Mouse (Mus musculus) stomach, embryonic 14.5 days (tissue): ENCODE data around the gene Dnaaf2. TPM values are rescaled to one million over a fixed set of nuclear protein-coding genes. Genes with fewer than 3 reads are reported as not detected.
A peak's percentile ranks its signal among the peaks of the same experiment; 100 is the strongest.
"Not testable (repeated sequence)": the region's sequence is repeated elsewhere in the genome, so short reads cannot be mapped to it uniquely, and the experiment has no call there.

Source experiments
- ATAC-seq: fragments of 200-750 bp; cut with Nextera tagmentation; 2 replicates; pipeline ENCODE4 v1.8.0; 2017; ENCODE audit warnings: low read depth, moderate TSS enrichment; ENCODE audit not compliant: insufficient number of reproducible peaks, insufficient read depth, low FRiP score
- H3K27ac ChIP-seq: fragments of 300-500 bp; sonication (generic); 2 replicates; pipeline ENCODE4 v1.5.1; 2014; ENCODE audit warnings: mild to moderate bottlenecking, low read length, moderate library complexity, mixed read lengths
- H3K27me3 ChIP-seq: fragments of 300-500 bp; sonication (generic); 2 replicates; pipeline ENCODE4 v1.6.1; 2014; ENCODE audit warnings: low read length, control low read depth, mixed read lengths; ENCODE audit not compliant: control insufficient read depth, insufficient read depth
- H3K36me3 ChIP-seq: fragments of 300-500 bp; sonication (generic); 2 replicates; pipeline ENCODE4 v1.6.1; 2014; ENCODE audit warnings: mild to moderate bottlenecking, control low read depth, low read length, moderate library complexity, mixed read lengths; ENCODE audit not compliant: control insufficient read depth, insufficient read depth
- H3K4me1 ChIP-seq: fragments of 300-500 bp; sonication (generic); 2 replicates; pipeline ENCODE4 v1.6.1; 2014; ENCODE audit warnings: low read length, control low read depth, mixed read lengths; ENCODE audit not compliant: control insufficient read depth, insufficient read depth
- H3K4me2 ChIP-seq: fragments of 300-500 bp; sonication (generic); replicated peaks from 2 replicates; pipeline ENCODE4 v1.6.1; 2014; ENCODE audit warnings: low read depth, low read length, control low read depth
- H3K4me3 ChIP-seq: fragments of 300-500 bp; sonication (generic); 2 replicates; pipeline ENCODE4 v1.5.1; 2014; ENCODE audit warnings: low read depth, low read length, control low read depth
- H3K9ac ChIP-seq: fragments of 300-500 bp; sonication (generic); replicated peaks from 2 replicates; pipeline ENCODE4 v1.6.1; 2014; ENCODE audit warnings: low read depth, mild to moderate bottlenecking, control low read depth, low read length, moderate library complexity, mixed read lengths
- H3K9me3 ChIP-seq: fragments of 300-500 bp; sonication (generic); 2 replicates; pipeline ENCODE4 v1.6.1; 2016; ENCODE audit warnings: low read depth, low read length, control low read depth; ENCODE audit not compliant: control insufficient read depth
- WGBS: fragments of 180-500 bp; shearing (Covaris S2); extraction: QIAGEN DNeasy Blood & Tissue Kit; methylation state at CpG from one replicate; pipeline ENCODE4 v1.1.7; 2014; 5-methylcytosine and 5-hydroxymethylcytosine counted together
- polyA plus RNA-seq: library from polyadenylated mRNA; unstranded; fragments of >200 nt; fragmentation: Nextera tagmentation; extraction: Ambion mirVana; gene quantifications from 2 replicates; pipeline ENCODE4 v1.2.1, GENCODE M21; 2014

The Dnaaf2 gene
- polyA plus RNA-seq, 1 experiment from 2014 or later, result 9.4 TPM

DNA sequence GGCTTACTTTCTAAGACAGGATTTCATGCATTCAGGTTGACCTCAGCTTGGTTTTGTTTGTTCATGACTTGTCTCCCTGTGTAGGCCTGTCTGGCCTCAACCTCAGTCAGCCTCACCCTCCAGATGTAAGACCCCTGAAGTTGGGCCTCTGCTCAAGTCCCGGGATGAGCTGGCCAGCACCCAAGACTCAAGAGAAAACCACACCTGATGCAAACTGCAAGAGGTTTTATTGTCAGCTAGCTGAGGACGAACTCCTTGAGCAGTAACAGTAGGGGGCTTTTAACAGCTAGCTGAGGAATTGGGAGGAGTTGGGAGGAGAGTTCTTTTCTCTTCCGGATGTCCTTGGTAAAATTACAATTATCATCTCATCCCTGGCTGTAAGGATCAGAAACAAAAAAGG is 20.7 kb downstream of the Dnaaf2 start:
- peaks cover 15% of the 10 kb centered on the region for H3K36me3 ChIP-seq
- ATAC-seq, result no peak
- H3K9me3 ChIP-seq, result no peaks in the 10 kb centered on the region
- H3K27ac ChIP-seq, result no peak overlapping the region
- 86% methylated on average over 3 of the region's 3 CpGs for WGBS
- no peak overlapping the region for H3K9ac ChIP-seq
- H3K4me3 ChIP-seq, result no peak overlapping the region
- no peaks in the 10 kb centered on the region for H3K27me3 ChIP-seq
- no peak overlapping the region for H3K4me2 ChIP-seq
- no peaks in the 10 kb centered on the region for H3K4me1 ChIP-seq

DNA sequence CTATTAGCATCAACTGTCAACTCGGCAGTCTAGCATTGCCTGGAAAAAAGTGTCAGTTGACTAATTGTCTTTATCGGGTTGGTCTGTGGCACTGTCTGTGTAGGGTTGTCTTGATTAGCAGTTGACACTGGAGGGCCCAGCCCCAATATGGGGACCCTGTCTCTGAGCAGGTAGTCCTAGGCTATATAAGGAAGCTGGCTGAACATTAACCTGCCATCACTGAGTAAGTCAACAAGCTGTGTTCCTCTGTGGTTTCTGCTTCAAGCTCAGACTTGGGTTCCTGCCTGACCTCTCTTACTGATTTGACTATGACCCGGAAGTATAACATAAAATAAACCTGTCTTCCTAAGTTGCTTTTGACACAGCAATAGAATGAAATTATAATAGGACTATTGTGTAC is 22.3 kb downstream of the Dnaaf2 start:
- 82% methylated on average over 3 of the region's 3 CpGs for WGBS
- Histone ChIP-seq H3K4me3 (no peak overlapping the region), H3K4me2 (no peak overlapping the region), H3K36me3 (peaks cover 11% of the 10 kb centered on the region), H3K9me3 (no peaks in the 10 kb centered on the region), H3K9ac (no peak overlapping the region), H3K4me1 (no peaks in the 10 kb centered on the region), H3K27me3 (no peaks in the 10 kb centered on the region), H3K27ac (no peak overlapping the region)
- ATAC-seq, result no peak

DNA sequence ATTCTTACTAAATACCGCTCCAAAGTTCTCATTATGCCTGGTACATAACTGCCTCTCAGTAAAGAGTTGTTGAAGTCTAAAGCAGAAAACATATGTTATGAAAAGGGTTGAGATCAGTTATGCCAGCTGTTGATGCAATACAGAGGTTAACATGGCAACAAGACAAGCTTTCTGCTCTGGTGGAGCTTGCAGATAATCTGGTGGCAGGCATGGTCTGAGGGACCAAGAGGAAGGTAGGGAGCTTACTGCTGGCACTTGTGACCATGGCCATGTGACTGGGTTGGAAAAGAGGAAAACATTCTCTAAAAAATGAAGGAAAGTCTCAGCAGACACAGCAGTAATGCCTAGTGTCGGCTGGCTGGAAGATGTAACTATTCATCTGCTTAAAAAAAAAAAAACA is 26.9 kb downstream of the Dnaaf2 start:
- H3K27me3 ChIP-seq, result no peaks in the 10 kb centered on the region
- 90% methylated on average over 2 of the region's 2 CpGs for WGBS
- H3K4me2 ChIP-seq, result no peak overlapping the region
- no peak for ATAC-seq
- no peak overlapping the region for H3K9ac ChIP-seq
- H3K27ac ChIP-seq, result no peak overlapping the region
- no peaks in the 10 kb centered on the region for H3K9me3 ChIP-seq
- 0 out of 2 replicates have a peak, but pooled peaks cover 8% of the 10 kb centered on the region for H3K4me1 ChIP-seq
- H3K4me3 ChIP-seq, result no peak overlapping the region
- H3K36me3 ChIP-seq, result peaks cover 8% of the 10 kb centered on the region

DNA sequence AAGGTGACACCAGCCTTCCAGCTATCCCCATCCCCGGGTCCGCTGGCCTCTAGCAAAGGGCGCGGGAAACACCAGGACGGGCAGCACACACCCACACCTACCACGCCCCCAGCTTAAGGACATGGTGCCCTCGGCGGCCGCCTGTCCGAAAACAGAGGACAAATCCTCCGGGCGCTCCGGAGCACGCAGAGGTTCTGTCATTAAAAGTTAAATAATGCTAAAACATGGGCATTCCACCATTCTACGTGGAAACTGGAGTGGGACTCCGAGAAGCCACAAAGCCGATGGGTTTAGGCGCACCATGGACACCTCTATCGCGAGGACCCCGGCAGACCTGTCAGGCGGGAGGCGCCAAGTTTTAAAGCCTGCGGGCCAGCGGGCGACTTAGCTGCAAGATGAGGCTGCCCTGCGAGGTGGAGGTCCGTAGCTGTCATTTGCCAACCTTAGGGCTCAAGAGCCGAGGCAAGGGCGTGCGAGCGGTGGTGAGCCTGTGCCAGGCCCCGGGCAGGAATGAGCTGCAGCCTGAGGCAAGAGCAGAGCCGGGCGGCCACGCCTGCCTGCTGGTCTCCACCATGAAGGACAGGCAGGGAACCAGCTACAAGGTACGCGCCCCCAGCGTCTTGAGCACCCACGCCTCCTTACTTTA is 29.6 kb downstream of the Dnaaf2 start, which contains the start of gene Lrr1:
Lrr1 (plus strand) TSS at position 354 of the 646 bp plus-strand sequence.
- 1% methylated on average over 40 of the region's 40 CpGs for WGBS
- no peaks in the 10 kb centered on the region for H3K27me3 ChIP-seq

DNA sequence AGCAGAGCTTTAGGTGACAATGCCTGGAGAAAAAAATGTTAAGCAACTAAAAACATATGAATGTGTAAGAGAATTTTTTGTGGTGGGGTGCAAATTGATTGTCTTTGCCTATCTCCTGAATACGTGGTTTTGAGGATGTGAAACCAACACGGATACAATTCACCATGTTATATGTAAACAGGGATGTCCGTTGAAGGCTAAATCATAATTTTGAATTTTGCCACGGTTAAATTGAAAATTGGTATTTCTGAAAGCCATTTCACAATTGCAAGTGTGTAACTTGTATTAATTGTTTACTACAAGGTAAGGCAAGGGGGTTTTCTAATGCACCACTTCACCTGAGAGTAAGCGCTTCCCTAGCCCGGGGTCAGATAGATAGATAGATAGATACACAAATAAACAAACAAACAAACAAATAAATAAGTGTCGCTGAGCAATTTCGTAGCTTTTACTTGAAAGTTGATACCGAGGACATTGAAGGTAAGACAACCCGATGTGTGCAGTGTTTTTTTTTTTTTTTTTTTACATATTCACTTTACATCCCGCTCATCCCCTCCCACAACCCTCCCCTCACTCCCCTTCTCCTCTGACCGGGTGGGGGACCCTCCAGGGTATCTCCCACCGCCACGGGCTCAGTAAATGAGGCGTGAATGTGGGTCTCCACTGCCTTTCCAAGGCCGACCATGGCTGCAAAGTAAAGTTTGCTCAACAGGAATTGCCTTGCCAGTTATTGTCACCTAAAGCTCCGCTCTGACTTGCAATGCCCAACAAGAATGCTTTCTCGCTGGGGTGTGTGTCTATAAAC is 30.4 kb downstream of the Dnaaf2 start:
- peak; percentile 30; the same call in 1 of the 2 replicates for ATAC-seq
- peak overlapping the region; percentile 69 for H3K4me2 ChIP-seq
- H3K9ac ChIP-seq, result peak overlapping the region; percentile 58
- H3K27ac ChIP-seq, result peak overlapping the region; percentile 81; the same call in 1 of the 2 replicates
- H3K4me1 ChIP-seq, result 0 out of 2 replicates have a peak, but pooled peaks cover 8% of the 10 kb centered on the region
- no peaks in the 10 kb centered on the region for H3K27me3 ChIP-seq
- no peaks in the 10 kb centered on the region for H3K9me3 ChIP-seq
- WGBS, result 8% methylated on average over 18 of the region's 18 CpGs
- H3K4me3 ChIP-seq, result peak overlapping the region; percentile 89
- H3K36me3 ChIP-seq, result no peaks in the 10 kb centered on the region

More for the DNA sequence above, 29.6 kb downstream of the Dnaaf2 start, which contains the start of gene Lrr1:
- Histone ChIP-seq H3K9ac (peak within 1 kb of the TSS; percentile 58), H3K4me3 (peak within 1 kb of the TSS; percentile 89), H3K9me3 (no peaks in the 10 kb centered on the region), H3K27ac (peak within 1 kb of the TSS; percentile 81), H3K36me3 (no peaks in the 10 kb centered on the region), H3K4me1 (0 out of 2 replicates have a peak, but pooled peaks cover 8% of the 10 kb centered on the region), H3K4me2 (peak within 1 kb of the TSS; percentile 69)
- peak; percentile 91 for ATAC-seq

DNA sequence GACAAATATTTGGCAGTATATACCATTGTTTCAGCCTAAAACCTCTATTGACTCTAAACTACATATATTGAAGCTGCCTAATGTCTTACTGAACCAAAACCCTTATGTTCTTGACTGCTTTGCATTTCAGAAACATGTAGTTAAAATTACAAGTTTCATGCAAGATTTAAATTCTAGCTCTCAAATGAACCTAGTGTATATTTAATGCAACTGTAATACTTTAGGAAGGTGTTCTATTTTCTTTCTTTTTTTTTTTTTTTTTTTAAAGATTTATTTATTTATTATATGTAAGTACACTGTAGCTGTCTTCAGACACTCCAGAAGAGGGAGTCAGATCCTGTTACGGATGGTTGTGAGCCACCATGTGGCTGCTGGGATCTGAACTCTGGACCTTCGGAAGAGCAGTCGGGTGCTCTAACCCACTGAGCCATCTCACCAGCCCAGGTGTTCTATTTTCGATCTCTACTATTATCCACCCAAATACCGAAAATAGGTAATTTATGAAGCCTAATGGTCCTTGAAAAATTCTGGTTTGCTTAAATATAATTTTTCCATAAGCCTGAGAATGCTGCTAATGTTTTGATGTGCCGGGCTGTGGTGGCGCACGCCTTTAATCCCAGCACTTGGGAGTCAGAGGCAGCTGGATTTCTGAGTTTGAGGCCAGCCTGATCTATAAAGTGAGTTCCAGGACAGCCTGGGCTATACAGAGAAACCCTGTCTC is 31.2 kb downstream of the Dnaaf2 start:
- H3K27me3 ChIP-seq, H3K27ac ChIP-seq, H3K9ac ChIP-seq, ATAC-seq, H3K4me3 ChIP-seq, H3K4me1 ChIP-seq, H3K4me2 ChIP-seq, H3K36me3 ChIP-seq, H3K9me3 ChIP-seq: not testable (repeated sequence)
- WGBS, result 68% methylated on average over 8 of the region's 8 CpGs

DNA sequence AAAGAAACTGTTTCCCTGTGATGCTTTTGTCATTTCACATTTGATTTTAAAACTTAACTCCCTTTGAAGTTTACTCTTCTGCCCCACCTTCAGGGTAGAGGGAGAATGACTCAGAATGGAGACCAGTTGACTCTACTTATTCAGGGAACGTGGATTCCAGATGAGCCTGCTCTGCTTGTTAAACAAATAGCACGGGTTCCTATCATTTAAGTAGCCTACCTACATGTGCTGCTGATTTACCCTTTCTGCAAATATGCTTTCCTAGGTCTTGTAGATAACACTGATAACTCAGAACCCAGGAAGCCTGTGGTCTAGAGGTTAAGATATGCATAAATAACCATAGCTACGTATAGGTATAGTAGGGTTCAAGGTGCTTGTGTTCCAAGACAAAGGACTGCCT is 33.3 kb downstream of the Dnaaf2 start:
- H3K9me3 ChIP-seq, result no peaks in the 10 kb centered on the region
- no peak overlapping the region for H3K4me2 ChIP-seq
- H3K27me3 ChIP-seq, result no peaks in the 10 kb centered on the region
- no peak overlapping the region for H3K4me3 ChIP-seq
- H3K9ac ChIP-seq, result no peak overlapping the region
- ATAC-seq, result peak; percentile 25; the same call in 1 of the 2 replicates
- no peaks in the 10 kb centered on the region for H3K36me3 ChIP-seq
- WGBS, result 47% methylated on average over 3 of the region's 3 CpGs
- 0 out of 2 replicates have a peak, but pooled peaks cover 7% of the 10 kb centered on the region for H3K4me1 ChIP-seq
- no peak overlapping the region for H3K27ac ChIP-seq

DNA sequence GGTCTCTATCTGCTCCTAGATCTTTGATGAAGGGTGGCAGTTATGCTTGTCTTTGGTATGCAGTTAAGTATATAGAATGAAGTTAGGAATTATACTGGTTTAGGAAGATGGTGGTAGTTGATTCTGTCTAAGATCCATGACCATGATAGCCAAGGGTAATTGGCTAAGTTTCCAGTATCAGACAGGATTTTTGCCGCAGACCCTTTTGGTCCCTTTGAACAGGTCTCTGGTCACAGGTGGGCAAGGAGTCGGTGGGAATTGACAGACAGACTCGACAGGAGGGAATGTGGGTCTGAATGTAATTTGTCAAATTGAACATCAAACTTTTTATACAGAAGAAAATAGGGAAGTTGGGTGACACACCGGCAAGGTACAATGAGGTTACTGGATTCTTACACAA is 34.6 kb downstream of the Dnaaf2 start:
- 81% methylated on average over 4 of the region's 4 CpGs for WGBS
- not testable (repeated sequence) for H3K4me3 ChIP-seq, H3K4me2 ChIP-seq

More for the DNA sequence above, 34.6 kb downstream of the Dnaaf2 start:
- not testable (repeated sequence) for H3K9me3 ChIP-seq, H3K27me3 ChIP-seq, H3K4me1 ChIP-seq, ATAC-seq, H3K9ac ChIP-seq, H3K36me3 ChIP-seq, H3K27ac ChIP-seq
